Mouse (Mus musculus): ENCODE measurements around the gene Rab13. TPM values are rescaled to one million over a fixed set of nuclear protein-coding genes. Genes with fewer than 3 reads are reported as not detected.

The Rab13 gene
- polyA plus RNA-seq, 1 experiment from 2014 or later: 21.7 TPM

GRCm38 (mm10) chr3:90220531-90220951 is 7.0 kb downstream of the Rab13 start:
- H3K9ac ChIP-seq (replicated peaks; ENCODE audit: low read depth, low read length): peak overlapping the region; percentile 61
- H3K27me3 ChIP-seq (replicated peaks; ENCODE audit: control insufficient read depth, insufficient read depth, low read length): no peaks in the 10 kb centered on the region
- peak overlapping the region; percentile 81 for H3K4me2 ChIP-seq (ENCODE audit: low read length)
- peak overlapping the region; percentile 45 for H3K4me3 ChIP-seq (replicated peaks; ENCODE audit: low read length)
- 0% methylated on average over 16 of the region's 20 CpGs for WGBS
- no peaks in the 10 kb centered on the region for H3K9me3 ChIP-seq (ENCODE audit: control insufficient read depth, low read length)
- peaks cover 11% of the 10 kb centered on the region for H3K4me1 ChIP-seq (replicated peaks; ENCODE audit: control insufficient read depth, insufficient read depth, low read length)
- peak; percentile 79 for ATAC-seq
- peak overlapping the region; percentile 51 for H3K27ac ChIP-seq (ENCODE audit: low read length)
- no peaks in the 10 kb centered on the region for H3K36me3 ChIP-seq (ENCODE audit: control insufficient read depth, insufficient read depth)

GRCm38 (mm10) chr3:90221123-90221522 is 7.6 kb downstream of the Rab13 start:
- Histone ChIP-seq H3K4me1 (replicated peaks; ENCODE audit: control insufficient read depth, insufficient read depth, low read length) (peaks cover 11% of the 10 kb centered on the region), H3K9me3 (ENCODE audit: control insufficient read depth, low read length) (no peaks in the 10 kb centered on the region), H3K4me2 (ENCODE audit: low read length) (peak overlapping the region; percentile 81), H3K36me3 (ENCODE audit: control insufficient read depth, insufficient read depth) (no peaks in the 10 kb centered on the region), H3K27me3 (replicated peaks; ENCODE audit: control insufficient read depth, insufficient read depth, low read length) (no peaks in the 10 kb centered on the region), H3K4me3 (replicated peaks; ENCODE audit: low read length) (peak overlapping the region; percentile 45), H3K27ac (ENCODE audit: low read length) (no peak overlapping the region), H3K9ac (replicated peaks; ENCODE audit: low read depth, low read length) (peak overlapping the region; percentile 61)
- WGBS: 29% methylated on average over 5 of the region's 5 CpGs
- ATAC-seq: no peak

- H3K4me2 ChIP-seq (ENCODE audit: low read length): no peak overlapping the region
- H3K4me1 ChIP-seq (replicated peaks; ENCODE audit: control insufficient read depth, insufficient read depth, low read length): peaks cover 11% of the 10 kb centered on the region
- H3K36me3 ChIP-seq (ENCODE audit: control insufficient read depth, insufficient read depth): no peaks in the 10 kb centered on the region
- H3K27me3 ChIP-seq (replicated peaks; ENCODE audit: control insufficient read depth, insufficient read depth, low read length): no peaks in the 10 kb centered on the region
- no peak overlapping the region for H3K27ac ChIP-seq (ENCODE audit: low read length)
- no peaks in the 10 kb centered on the region for H3K9me3 ChIP-seq (ENCODE audit: control insufficient read depth, low read length)
- no peak overlapping the region for H3K4me3 ChIP-seq (replicated peaks; ENCODE audit: low read length)
- 87% methylated on average over 4 of the region's 4 CpGs for whole genome bisulfite sequencing
- no peak overlapping the region for H3K9ac ChIP-seq (replicated peaks; ENCODE audit: low read depth, low read length)
- ATAC-seq: no peak
Observed at GRCm38 (mm10) chr3:90222455-90222854, 9.0 kb downstream of the Rab13 start.

- Histone ChIP-seq H3K9me3 (ENCODE audit: control insufficient read depth, low read length) (no peaks in the 10 kb centered on the region), H3K4me2 (ENCODE audit: low read length) (no peak overlapping the region), H3K4me3 (replicated peaks; ENCODE audit: low read length) (no peak overlapping the region), H3K36me3 (ENCODE audit: control insufficient read depth, insufficient read depth) (no peaks in the 10 kb centered on the region), H3K27ac (ENCODE audit: low read length) (no peak overlapping the region), H3K9ac (replicated peaks; ENCODE audit: low read depth, low read length) (no peak overlapping the region), H3K4me1 (replicated peaks; ENCODE audit: control insufficient read depth, insufficient read depth, low read length) (peaks cover 11% of the 10 kb centered on the region), H3K27me3 (replicated peaks; ENCODE audit: control insufficient read depth, insufficient read depth, low read length) (no peaks in the 10 kb centered on the region)
- whole genome bisulfite sequencing: 81% methylated on average over 3 of the region's 3 CpGs
- ATAC-seq: no peak
Observed at GRCm38 (mm10) chr3:90222941-90223340, 9.4 kb downstream of the Rab13 start.

- H3K36me3 ChIP-seq (ENCODE audit: control insufficient read depth, insufficient read depth): no peaks in the 10 kb centered on the region
- ATAC-seq: no peak
- H3K4me1 ChIP-seq (replicated peaks; ENCODE audit: control insufficient read depth, insufficient read depth, low read length): peaks cover 11% of the 10 kb centered on the region
- H3K9me3 ChIP-seq (ENCODE audit: control insufficient read depth, low read length): no peaks in the 10 kb centered on the region
- H3K4me3 ChIP-seq (replicated peaks; ENCODE audit: low read length): no peak overlapping the region
- no peak overlapping the region for H3K27ac ChIP-seq (ENCODE audit: low read length)
- 89% methylated on average over 10 of the region's 10 CpGs for WGBS
- H3K4me2 ChIP-seq (ENCODE audit: low read length): no peak overlapping the region
- H3K27me3 ChIP-seq (replicated peaks; ENCODE audit: control insufficient read depth, insufficient read depth, low read length): no peaks in the 10 kb centered on the region
- H3K9ac ChIP-seq (replicated peaks; ENCODE audit: low read depth, low read length): no peak overlapping the region
Observed at GRCm38 (mm10) chr3:90224331-90224730, 10.8 kb downstream of the Rab13 start.

- Histone ChIP-seq H3K4me3 (replicated peaks; ENCODE audit: low read length) (peak overlapping the region; percentile 90), H3K36me3 (ENCODE audit: control insufficient read depth, insufficient read depth) (peaks cover 10% of the 10 kb centered on the region), H3K27ac (ENCODE audit: low read length) (peak overlapping the region; percentile 87), H3K9me3 (ENCODE audit: control insufficient read depth, low read length) (no peaks in the 10 kb centered on the region), H3K27me3 (replicated peaks; ENCODE audit: control insufficient read depth, insufficient read depth, low read length) (no peaks in the 10 kb centered on the region), H3K9ac (replicated peaks; ENCODE audit: low read depth, low read length) (peak overlapping the region; percentile 89), H3K4me1 (replicated peaks; ENCODE audit: control insufficient read depth, insufficient read depth, low read length) (peaks cover 13% of the 10 kb centered on the region), H3K4me2 (ENCODE audit: low read length) (peak overlapping the region; percentile 90)
- ATAC-seq: no peak
- WGBS: 20% methylated on average over 8 of the region's 8 CpGs
Observed at GRCm38 (mm10) chr3:90231075-90231474, 17.6 kb downstream of the Rab13 start.

GRCm38 (mm10) chr3:90231507-90232333 is 18.2 kb downstream of the Rab13 start, which contains the start of gene Jtb:
TSS of gene Jtb (plus strand) at chr3:90231597.
- H3K9me3 ChIP-seq (ENCODE audit: control insufficient read depth, low read length): no peaks in the 10 kb centered on the region
- WGBS: under 1% methylated on average over 61 of the region's 61 CpGs
- peaks cover 10% of the 10 kb centered on the region for H3K36me3 ChIP-seq (ENCODE audit: control insufficient read depth, insufficient read depth)
- no peaks in the 10 kb centered on the region for H3K27me3 ChIP-seq (replicated peaks; ENCODE audit: control insufficient read depth, insufficient read depth, low read length)
- peak within 1 kb of the TSS; percentile 87 for H3K27ac ChIP-seq (ENCODE audit: low read length)
- H3K4me3 ChIP-seq (replicated peaks; ENCODE audit: low read length): peak within 1 kb of the TSS; percentile 90
- ATAC-seq: peak; percentile 99
- H3K4me2 ChIP-seq (ENCODE audit: low read length): peak within 1 kb of the TSS; percentile 90
- H3K9ac ChIP-seq (replicated peaks; ENCODE audit: low read depth, low read length): peak within 1 kb of the TSS; percentile 89
- peaks cover 13% of the 10 kb centered on the region for H3K4me1 ChIP-seq (replicated peaks; ENCODE audit: control insufficient read depth, insufficient read depth, low read length)

- no peaks in the 10 kb centered on the region for H3K36me3 ChIP-seq (ENCODE audit: control insufficient read depth, insufficient read depth)
- H3K27me3 ChIP-seq (replicated peaks; ENCODE audit: control insufficient read depth, insufficient read depth, low read length): no peaks in the 10 kb centered on the region
- WGBS: 97% methylated on average over 2 of the region's 2 CpGs
- ATAC-seq: no peak
- H3K4me1 ChIP-seq (replicated peaks; ENCODE audit: control insufficient read depth, insufficient read depth, low read length): peaks cover 13% of the 10 kb centered on the region
- H3K27ac ChIP-seq (ENCODE audit: low read length): no peak overlapping the region
- H3K9me3 ChIP-seq (ENCODE audit: control insufficient read depth, low read length): no peaks in the 10 kb centered on the region
- H3K4me2 ChIP-seq (ENCODE audit: low read length): no peak overlapping the region
- no peak overlapping the region for H3K9ac ChIP-seq (replicated peaks; ENCODE audit: low read depth, low read length)
- no peak overlapping the region for H3K4me3 ChIP-seq (replicated peaks; ENCODE audit: low read length)
Observed at GRCm38 (mm10) chr3:90241251-90241650, 27.8 kb downstream of the Rab13 start.

- H3K36me3 ChIP-seq (ENCODE audit: control insufficient read depth, insufficient read depth): no peaks in the 10 kb centered on the region
- H3K4me2 ChIP-seq (ENCODE audit: low read length): no peak overlapping the region
- no peaks in the 10 kb centered on the region for H3K9me3 ChIP-seq (ENCODE audit: control insufficient read depth, low read length)
- H3K9ac ChIP-seq (replicated peaks; ENCODE audit: low read depth, low read length): no peak overlapping the region
- H3K4me1 ChIP-seq (replicated peaks; ENCODE audit: control insufficient read depth, insufficient read depth, low read length): peaks cover 13% of the 10 kb centered on the region
- no peak overlapping the region for H3K27ac ChIP-seq (ENCODE audit: low read length)
- ATAC-seq: no peak
- 87% methylated on average over 10 of the region's 10 CpGs for WGBS
- H3K27me3 ChIP-seq (replicated peaks; ENCODE audit: control insufficient read depth, insufficient read depth, low read length): no peaks in the 10 kb centered on the region
- no peak overlapping the region for H3K4me3 ChIP-seq (replicated peaks; ENCODE audit: low read length)
Observed at GRCm38 (mm10) chr3:90241669-90242358, 28.3 kb downstream of the Rab13 start.
